ENCODE assay signal across 9 mouse cellular contexts in the genomic region with DNA sequence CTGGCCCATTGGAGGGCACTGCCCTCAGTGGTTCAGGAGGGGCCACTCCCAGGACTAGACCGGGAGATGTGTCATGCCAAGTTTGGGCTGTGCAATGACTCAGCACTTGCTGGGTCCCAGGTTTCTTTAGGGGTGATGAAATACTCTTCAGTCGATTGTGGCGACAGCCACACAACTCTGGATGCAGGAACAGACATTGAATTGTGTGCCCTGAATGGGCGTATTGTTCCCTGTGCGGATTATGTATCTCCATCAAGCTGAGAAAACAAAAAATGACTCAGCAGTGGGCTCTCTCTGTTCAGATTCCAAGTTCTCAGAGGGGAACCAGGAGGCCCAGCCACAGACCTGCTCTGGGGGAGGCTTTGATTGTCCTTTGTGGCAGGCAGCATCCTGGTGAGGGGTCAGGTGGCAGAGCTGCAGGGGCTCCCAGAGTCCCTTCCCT. TPM values are rescaled to one million over a fixed set of nuclear protein-coding genes. Genes with fewer than 3 reads are reported as not detected.
DNase-seq lines count a peak whose midpoint lies in the region; ATAC-seq and TF ChIP-seq lines count a peak whose summit lies in the region.
"Had no signal": no experiment of that assay in that cellular context is flagged by ENCODE, and none has a peak within 500 bp of the region (broad histone marks: within the 10 kb centered on the region; RNA-seq: fewer than 3 reads in every experiment).

No protein-coding gene starts in this region.

- no peak for DNase-seq in intestine, embryonic 14.5 days (ENCODE audit: low spot score)
- DNase-seq in NIH3T3 (ENCODE audit: low read depth), result peak; percentile 71
- DNase-seq in mesoderm, embryonic 11.5 days (ENCODE audit: low read depth, low spot score), result peak; percentile 34
- DNase-seq in left cerebral cortex, adult 11 months (ENCODE audit: low spot score), result no peak
- DNase-seq in heart, adult 18-20 months, result no peak
- no peak for DNase-seq in urinary bladder, postnatal 4 days (ENCODE audit: low spot score in 2 of 2)

- H3K4me1 ChIP-seq in intestine, embryonic 14.5 days (replicated peaks; ENCODE audit: control insufficient read depth, insufficient read depth, low read length), result no peaks in the 10 kb centered on the region
- H3K4me1 ChIP-seq in intestine, postnatal 0 days (replicated peaks; ENCODE audit: control insufficient read depth, insufficient read depth, low read length), result no peaks in the 10 kb centered on the region
- peaks cover 16% of the 10 kb centered on the region for H3K4me1 ChIP-seq in forebrain, embryonic 12.5 days

- no peak overlapping the region for H3K4me3 ChIP-seq in intestine, embryonic 14.5 days (ENCODE audit: low read depth, low read length)
- H3K4me3 ChIP-seq in intestine, postnatal 0 days (ENCODE audit: low read depth, low read length), result no peak overlapping the region
- no peak overlapping the region for H3K4me3 ChIP-seq in forebrain, embryonic 12.5 days (replicated peaks)
- H3K4me3 ChIP-seq: limb, embryonic 13.5 days had no signal

- no peaks in the 10 kb centered on the region for H3K9me3 ChIP-seq in intestine, embryonic 14.5 days (ENCODE audit: control insufficient read depth, low read length)
- H3K9me3 ChIP-seq in intestine, postnatal 0 days (ENCODE audit: control insufficient read depth), result no peaks in the 10 kb centered on the region
- H3K9me3 ChIP-seq in forebrain, embryonic 12.5 days, result no peaks in the 10 kb centered on the region
- H3K9me3 ChIP-seq: limb, embryonic 13.5 days had no signal

- WGBS in intestine, embryonic 14.5 days, result 76% methylated on average over 5 of the region's 5 CpGs
- 82% methylated on average over 5 of the region's 5 CpGs for WGBS in intestine, postnatal 0 days
- 11% methylated on average over 5 of the region's 5 CpGs for WGBS in forebrain, embryonic 12.5 days

- no peak overlapping the region for H3K4me2 ChIP-seq in intestine, embryonic 14.5 days (ENCODE audit: low read length)
- no peak overlapping the region for H3K4me2 ChIP-seq in intestine, postnatal 0 days (replicated peaks; ENCODE audit: low read depth)
- no peak overlapping the region for H3K4me2 ChIP-seq in forebrain, embryonic 12.5 days
- H3K4me2 ChIP-seq: limb, embryonic 13.5 days had no signal

- no peaks in the 10 kb centered on the region for H3K27me3 ChIP-seq in intestine, embryonic 14.5 days (replicated peaks; ENCODE audit: control insufficient read depth, insufficient read depth, low read length)
- H3K27me3 ChIP-seq in intestine, postnatal 0 days (replicated peaks; ENCODE audit: control insufficient read depth, insufficient read depth, low read length), result no peaks in the 10 kb centered on the region
- no peaks in the 10 kb centered on the region for H3K27me3 ChIP-seq in forebrain, embryonic 12.5 days
- H3K27me3 ChIP-seq: limb, embryonic 13.5 days had no signal

- TF ChIP-seq CTCF in intestine, postnatal 0 days (IDR thresholded peaks at IDR 0.05; ENCODE audit: low read depth), result no peak

- peaks cover 40% of the 10 kb centered on the region for H3K36me3 ChIP-seq in intestine, embryonic 14.5 days (ENCODE audit: control insufficient read depth, insufficient read depth, low read length)
- H3K36me3 ChIP-seq in intestine, postnatal 0 days (ENCODE audit: control insufficient read depth, insufficient read depth), result peaks cover 56% of the 10 kb centered on the region
- H3K36me3 ChIP-seq in forebrain, embryonic 12.5 days (replicated peaks), result peaks cover 14% of the 10 kb centered on the region

- no peak overlapping the region for H3K27ac ChIP-seq in intestine, embryonic 14.5 days (ENCODE audit: low read depth)
- H3K27ac ChIP-seq in intestine, postnatal 0 days (ENCODE audit: low read depth, low read length), result no peak overlapping the region
- H3K27ac ChIP-seq in forebrain, embryonic 12.5 days, result peak overlapping the region; percentile 51; the same call in 1 of the 2 replicates
- H3K27ac ChIP-seq: limb, embryonic 13.5 days had no signal

- ATAC-seq in intestine, embryonic 14.5 days (replicated peaks; ENCODE audit: low FRiP score, low TSS enrichment, low read depth), result 0 out of 2 replicates have a peak, but pooled peaks have one; percentile 14
- ATAC-seq in intestine, postnatal 0 days, result no peak
- peak; percentile 55 for ATAC-seq in forebrain, embryonic 12.5 days (ENCODE audit: low FRiP score)

- H3K9ac ChIP-seq in intestine, embryonic 14.5 days (ENCODE audit: low read length), result no peak overlapping the region
- no peak overlapping the region for H3K9ac ChIP-seq in intestine, postnatal 0 days (ENCODE audit: low read depth, low read length)
- no peak overlapping the region for H3K9ac ChIP-seq in forebrain, embryonic 12.5 days
- H3K9ac ChIP-seq: limb, embryonic 13.5 days had no signal

RNA-seq across cellular contexts. Expression of a gene that starts 27.6 kb away (rescaled TPM):
- polyA plus RNA-seq in intestine, embryonic 14.5 days (2014; fragmentation: Nextera tagmentation; extraction: Ambion mirVana), result 2.2 and 2.8 TPM in 2 replicates
- 0.83 and 1.1 TPM in 2 replicates for polyA plus RNA-seq in intestine, postnatal 0 days (2015; fragmentation: Nextera tagmentation; extraction: Ambion mirVana)
- 3.9 and 4.4 TPM in 2 replicates for polyA plus RNA-seq in forebrain, embryonic 12.5 days (2016; fragmentation: Nextera tagmentation; extraction: Ambion mirVana)
- under 1 TPM; 0.10 to 0.59 TPM for total RNA-seq in heart, adult 18-20 months (2021)

RNA-seq across cellular contexts. Expression of a gene that starts 28.1 kb away (rescaled TPM):
- polyA plus RNA-seq in intestine, embryonic 14.5 days (2014; fragmentation: Nextera tagmentation; extraction: Ambion mirVana), result 112 and 115 TPM in 2 replicates
- polyA plus RNA-seq in intestine, postnatal 0 days (2015; fragmentation: Nextera tagmentation; extraction: Ambion mirVana), result 35.8 and 40.0 TPM in 2 replicates
- polyA plus RNA-seq in forebrain, embryonic 12.5 days (2016; fragmentation: Nextera tagmentation; extraction: Ambion mirVana), result 127 and 130 TPM in 2 replicates
- 10 to 100 TPM; 12.3 to 12.6 TPM for total RNA-seq in heart, adult 18-20 months (2021)

Comparison
In these comparisons a context has a peak if more than half of its experiments do, and no peak if none do; other contexts are left out.
1. DNase-seq: peak in NIH3T3 (single experiment) and mesoderm, embryonic 11.5 days (single experiment); none in intestine, embryonic 14.5 days (single experiment), left cerebral cortex, adult 11 months (single experiment), heart, adult 18-20 months (0 of 2) and urinary bladder, postnatal 4 days (0 of 2).